Mouse (Mus musculus): ENCODE data around the gene Cds2.

GRCm38 (mm10) chr2:132233985-132234765 lies 28.8 kb upstream of the Cds2 start:
- no peak for TF ChIP-seq POLR2A (IDR thresholded peaks at IDR 0.05; ENCODE audit: low read depth, low read length)
- no peak for TF ChIP-seq CTCF (conservative IDR thresholded peaks at IDR 0.05; ENCODE audit: insufficient read depth, insufficient read length, low read depth, low read length)
